Mouse (Mus musculus) embryo, embryonic 11 days (tissue): ENCODE measurements around the gene Zdhhc9.

Experiments used
- DNase-seq: peaks from one replicate; pipeline ENCODE4 v3.0.0-alpha.2; 2015

Gene Zdhhc9

GRCm38 (mm10) chrX:48169892-48170291, 38.8 kb downstream of the Zdhhc9 start:
- DNase-seq = peak; percentile 22

DNA sequence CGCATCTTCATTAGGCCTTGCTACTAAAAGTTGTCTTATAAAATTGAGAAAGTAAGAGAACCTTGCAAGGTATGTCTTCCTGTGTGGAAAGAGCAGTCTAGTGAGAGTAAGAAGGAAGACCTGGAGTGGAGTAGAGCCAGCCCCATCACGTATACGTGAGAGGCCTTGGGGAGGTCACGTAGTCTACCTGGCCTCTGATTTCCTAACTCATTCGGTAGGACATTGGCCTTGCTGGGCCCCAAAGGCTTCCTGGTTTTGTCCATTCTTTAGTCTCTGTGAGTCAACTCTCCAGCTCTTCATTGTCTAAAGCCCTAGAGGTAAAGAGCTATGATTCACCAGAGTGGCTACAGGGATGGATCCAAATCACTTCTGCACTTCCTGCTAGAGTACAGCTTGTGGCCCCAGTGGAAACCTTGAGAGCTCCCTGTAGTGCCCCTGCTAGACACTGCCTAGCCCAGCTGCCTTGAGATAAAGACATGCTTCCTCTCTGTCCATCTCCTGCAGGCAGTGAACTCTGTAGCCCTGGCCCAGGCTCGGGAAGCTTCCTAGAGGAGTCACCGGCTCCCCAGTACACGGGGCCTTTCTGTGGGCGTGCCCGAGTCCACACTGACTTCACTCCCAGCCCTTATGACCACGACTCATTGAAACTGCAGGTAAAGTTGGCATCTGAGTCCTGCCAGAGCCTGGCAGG, 50.3 kb downstream of the Zdhhc9 start:
- no peak for DNase-seq

GRCm38 (mm10) chrX:48157396-48157795, 51.3 kb downstream of the Zdhhc9 start:
- no peak for DNase-seq

GRCm38 (mm10) chrX:48155489-48155888, 53.2 kb downstream of the Zdhhc9 start:
- no peak for DNase-seq

DNA sequence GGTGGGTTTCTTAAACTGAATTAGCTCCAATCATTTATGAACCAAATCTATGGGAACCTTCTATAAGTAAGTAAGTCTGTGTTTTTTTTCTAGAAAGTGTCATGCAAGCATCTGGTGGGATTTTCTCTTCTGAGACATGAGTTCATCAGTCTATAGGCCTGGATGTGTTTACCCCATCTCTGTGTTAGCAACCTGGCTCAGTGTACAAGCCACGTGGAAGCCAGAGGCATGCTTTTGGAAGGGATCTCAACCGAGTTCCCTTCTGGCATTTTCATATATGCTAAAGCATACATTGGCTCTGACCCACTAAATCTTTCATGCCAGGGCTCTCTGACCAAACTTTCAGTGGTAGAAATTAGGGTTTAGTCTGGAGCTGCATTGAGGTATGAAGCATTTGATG, 54.7 kb downstream of the Zdhhc9 start:
- DNase-seq = no peak

DNA sequence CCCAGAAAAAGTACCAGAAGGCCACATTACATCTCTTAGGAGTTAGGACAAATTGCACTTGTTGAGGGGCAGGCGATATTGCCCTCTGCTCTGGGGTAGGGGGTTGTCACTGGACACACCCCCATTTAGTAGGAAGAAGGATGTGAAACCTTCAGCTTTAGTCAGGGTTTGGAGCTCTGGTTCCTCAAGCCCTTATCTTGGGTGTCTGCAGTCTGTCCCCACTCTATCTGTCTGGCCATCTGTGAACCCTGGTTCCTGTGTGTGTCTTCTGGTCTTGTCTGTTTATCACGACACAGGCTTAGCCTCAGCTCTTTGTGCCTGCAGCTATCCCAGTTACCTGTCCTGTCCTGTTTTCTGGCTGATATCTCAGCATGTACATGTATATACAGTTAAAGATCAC, 55.3 kb downstream of the Zdhhc9 start:
- no peak for DNase-seq

DNA sequence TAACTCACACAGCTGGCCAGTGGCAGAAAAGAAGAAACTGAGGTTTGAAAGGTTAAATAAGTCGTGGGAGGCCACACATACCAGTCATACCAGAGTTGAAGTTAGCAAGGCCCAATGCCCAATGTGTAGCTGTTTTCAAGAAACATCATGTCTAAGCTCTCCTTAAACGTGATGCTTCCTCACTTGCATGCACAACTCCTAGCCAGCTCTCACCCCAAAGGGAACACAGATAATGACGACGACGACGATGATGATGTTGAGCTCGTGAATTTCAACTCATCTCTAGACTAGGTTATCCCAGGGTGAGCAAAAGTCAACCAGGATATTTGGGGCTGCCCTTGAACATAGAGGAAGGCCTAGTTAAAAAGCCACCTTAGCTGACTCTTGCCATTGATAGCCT, 56.6 kb downstream of the Zdhhc9 start:
- DNase-seq = no peak

GRCm38 (mm10) chrX:48147741-48148186, 60.9 kb downstream of the Zdhhc9 start:
- no peak for DNase-seq

DNA sequence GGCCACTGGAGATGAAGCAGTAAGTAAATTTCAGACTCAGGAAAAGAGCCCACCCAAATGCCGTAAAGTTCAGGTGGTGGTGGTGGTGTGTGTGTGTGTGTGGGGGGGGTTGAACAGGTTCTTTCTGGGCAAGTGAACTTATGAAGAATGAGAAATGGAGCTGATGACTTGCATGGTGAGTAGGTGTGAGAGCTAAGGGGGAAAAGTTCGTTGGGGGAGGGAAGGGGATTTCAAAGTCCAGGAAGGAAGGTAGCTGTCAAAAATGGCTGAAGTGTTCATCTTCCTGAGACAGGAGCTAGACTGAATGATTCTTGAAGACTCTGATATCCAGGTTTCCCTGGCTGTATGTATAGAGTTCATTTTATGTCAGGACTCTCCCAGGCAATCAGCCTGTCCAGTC, 61.5 kb downstream of the Zdhhc9 start:
- DNase-seq = no peak

- DNase-seq = no peak
Measured at GRCm38 (mm10) chrX:48146262-48146661, 62.4 kb downstream of the Zdhhc9 start, which contains the start of gene Sash3. Sash3 (plus strand) TSS chrX:48146436.

- DNase-seq = peak; percentile 23
Measured at GRCm38 (mm10) chrX:48143415-48144335, 65.0 kb downstream of the Zdhhc9 start.

- DNase-seq = no peak
Measured at GRCm38 (mm10) chrX:48141481-48141880, 67.2 kb downstream of the Zdhhc9 start.

- DNase-seq = no peak
Measured at GRCm38 (mm10) chrX:48140286-48140877, 68.3 kb downstream of the Zdhhc9 start.

DNA sequence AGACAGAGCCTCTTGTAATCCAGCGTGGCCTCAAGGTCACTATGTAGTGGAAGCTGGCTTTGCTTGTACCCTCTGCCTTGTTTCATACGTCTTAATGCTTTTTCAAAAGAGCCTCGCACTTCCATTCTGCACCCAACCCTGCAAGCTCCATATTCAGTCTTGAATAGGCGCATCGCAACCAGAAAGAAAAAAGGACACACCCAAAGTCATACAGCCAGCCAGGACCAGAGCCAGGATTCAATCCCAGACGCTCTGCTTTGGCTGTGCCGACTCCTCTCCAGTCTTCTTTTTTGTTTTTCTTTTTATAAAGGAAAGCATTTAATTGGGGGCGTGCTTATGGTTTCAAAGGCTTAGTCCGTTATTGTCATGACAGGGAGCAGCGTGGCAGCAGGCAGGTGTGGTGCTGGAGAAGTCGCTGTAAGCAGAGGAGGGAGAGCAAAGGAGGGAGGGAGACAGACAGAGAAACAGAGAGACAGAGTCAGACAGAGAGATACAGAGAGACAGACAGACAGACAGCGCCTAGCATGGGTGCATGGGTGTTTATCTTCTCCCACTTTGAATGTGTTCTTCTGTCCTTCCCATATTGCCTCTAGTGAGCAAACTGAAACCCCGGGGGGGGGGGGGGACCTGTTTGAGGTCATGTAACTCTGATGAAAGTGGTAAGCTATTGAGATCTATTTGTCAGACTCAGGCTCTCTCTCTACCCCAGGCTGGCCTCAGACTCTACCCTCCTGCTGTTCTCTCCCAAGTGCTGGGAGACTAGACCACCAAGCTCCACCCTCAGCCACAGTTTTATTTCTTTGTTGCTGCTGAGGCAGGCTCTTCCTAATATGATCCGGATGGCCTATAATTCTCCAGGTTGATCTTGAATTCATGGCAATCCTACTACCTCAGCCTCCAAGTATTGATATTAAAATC, 69.1 kb downstream of the Zdhhc9 start:
- DNase-seq = no peak

DNA sequence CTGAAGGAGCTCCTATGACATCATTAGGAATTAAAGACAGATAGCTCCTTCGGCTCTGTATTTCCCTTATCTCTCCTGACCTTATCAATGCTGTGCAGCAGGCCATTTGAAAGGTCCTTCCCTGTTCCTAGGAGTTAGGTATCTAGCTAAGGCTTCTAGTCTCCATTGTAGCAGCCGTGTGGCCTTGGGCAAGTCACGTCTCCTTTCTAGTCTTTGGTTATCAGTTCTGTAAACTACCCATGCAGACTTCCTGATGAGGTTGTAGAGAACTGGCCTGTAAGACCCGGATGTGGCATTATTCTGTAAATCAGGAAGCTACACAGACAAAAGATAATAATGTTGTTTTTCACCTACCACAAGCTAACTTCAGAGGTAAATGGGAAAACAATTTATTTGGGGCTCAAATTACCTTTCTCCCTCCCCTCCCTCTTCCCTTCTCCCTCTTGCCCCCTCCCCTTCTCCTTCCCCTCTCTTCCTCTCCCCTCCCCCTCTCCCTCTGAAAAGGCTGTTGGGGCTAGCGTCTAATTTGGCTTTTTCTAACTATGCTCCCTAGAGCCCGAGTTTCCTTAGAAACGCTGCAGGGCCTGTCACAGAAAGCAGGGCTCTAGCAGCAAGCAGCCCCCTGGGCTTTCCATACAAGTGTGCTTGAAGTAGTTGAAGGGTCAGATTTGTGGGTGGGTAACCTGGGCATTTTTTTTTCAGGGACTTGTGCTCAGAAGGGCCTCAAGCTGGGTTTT, 70.0 kb downstream of the Zdhhc9 start:
- peak; percentile 38 for DNase-seq

GRCm38 (mm10) chrX:48138011-48138410, 70.7 kb downstream of the Zdhhc9 start:
- no peak for DNase-seq

GRCm38 (mm10) chrX:48136935-48137334, 71.7 kb downstream of the Zdhhc9 start:
- no peak for DNase-seq

DNA sequence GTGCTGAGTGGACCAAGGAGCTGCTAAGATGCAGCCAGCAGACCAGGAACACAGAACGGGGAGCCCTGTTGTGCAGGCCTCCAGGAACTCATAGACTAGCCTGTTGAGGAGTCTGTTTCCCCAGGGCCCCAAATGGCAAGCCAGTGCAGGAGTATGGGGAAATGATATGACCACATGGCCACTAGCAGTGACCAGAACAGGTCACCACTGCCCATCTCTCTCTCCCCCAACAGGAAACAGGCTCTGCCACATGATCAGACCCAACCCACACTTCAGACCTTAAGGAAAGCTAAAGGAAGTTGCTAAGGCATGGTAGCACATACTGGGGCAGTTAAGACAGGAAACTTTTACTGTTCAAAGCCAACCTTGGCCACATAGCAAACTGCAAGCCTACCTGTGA, 79.5 kb downstream of the Zdhhc9 start:
- no peak for DNase-seq

DNA sequence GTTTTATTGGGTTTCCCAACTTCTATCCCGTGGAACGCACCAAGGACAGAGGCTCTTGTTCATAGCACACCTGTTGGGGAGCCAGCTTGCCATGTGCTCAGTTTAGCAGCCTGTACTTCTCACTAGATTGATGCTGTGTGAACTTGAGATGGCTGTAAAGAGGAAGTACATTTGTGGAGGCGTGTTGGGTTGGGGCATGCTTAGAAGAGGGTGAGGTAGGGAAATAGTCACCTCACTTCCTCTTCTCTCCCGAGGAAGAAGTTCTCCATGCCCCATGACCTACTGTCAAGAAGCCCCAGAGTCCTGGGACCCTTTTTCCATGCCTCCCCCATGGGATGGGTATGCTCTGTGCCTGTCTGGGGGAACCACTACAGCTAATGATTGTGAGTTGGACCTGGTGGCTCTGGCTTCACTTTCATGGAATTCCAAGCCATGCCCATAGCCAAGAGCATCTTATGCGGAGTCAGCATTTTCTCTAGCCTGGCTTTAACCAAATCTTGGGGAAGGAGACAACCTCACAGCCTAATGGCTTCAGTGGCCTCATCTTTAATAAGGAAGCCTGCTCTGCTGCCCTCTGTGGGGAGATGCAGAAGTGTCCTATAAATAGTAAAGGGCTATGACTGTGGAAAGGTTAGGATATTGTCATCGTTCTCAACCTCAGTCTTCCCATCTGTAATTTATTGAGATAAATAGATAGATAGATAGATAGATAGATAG, 81.0 kb downstream of the Zdhhc9 start:
- DNase-seq = no peak

- no peak for DNase-seq
Measured at GRCm38 (mm10) chrX:48126903-48127476, 81.7 kb downstream of the Zdhhc9 start.
